Mouse (Mus musculus) liver, embryonic 12.5 days (tissue): ENCODE results near the gene Srgap2. TPM values are rescaled to one million over a fixed set of nuclear protein-coding genes. Genes with fewer than 3 reads are reported as not detected.

Experiments used
- ATAC-seq: fragments of 200-750 bp; cut with Nextera tagmentation; 2 replicates; pipeline ENCODE4 v1.8.0; 2017; ENCODE audit warnings: moderate number of reproducible peaks, mild to moderate bottlenecking, moderate library complexity
- H3K27ac ChIP-seq: fragments of 300-500 bp; sonication (generic); 2 replicates; pipeline ENCODE4 v1.5.1; 2016; ENCODE audit warnings: mild to moderate bottlenecking
- H3K27me3 ChIP-seq: fragments of 300-500 bp; sonication (generic); replicated peaks from 2 replicates; pipeline ENCODE4 v1.6.1; 2016; ENCODE audit warnings: mild to moderate bottlenecking, moderate library complexity
- H3K36me3 ChIP-seq: fragments of 300-500 bp; sonication (generic); 2 replicates; pipeline ENCODE4 v1.6.1; 2016; ENCODE audit warnings: mild to moderate bottlenecking, moderate library complexity
- H3K4me1 ChIP-seq: fragments of 300-500 bp; sonication (generic); 2 replicates; pipeline ENCODE4 v1.6.1; 2016
- H3K4me2 ChIP-seq: fragments of 300-500 bp; sonication (generic); 2 replicates; pipeline ENCODE4 v1.6.1; 2016; ENCODE audit warnings: mild to moderate bottlenecking, moderate library complexity
- H3K4me3 ChIP-seq: fragments of 300-500 bp; sonication (generic); 2 replicates; pipeline ENCODE4 v1.5.1; 2016; ENCODE audit warnings: mild to moderate bottlenecking, moderate library complexity
- H3K9ac ChIP-seq: fragments of 300-500 bp; sonication (generic); 2 replicates; pipeline ENCODE4 v1.6.1; 2016; ENCODE audit warnings: mild to moderate bottlenecking, moderate library complexity
- H3K9me3 ChIP-seq: fragments of 300-500 bp; sonication (generic); replicated peaks from 2 replicates; pipeline ENCODE4 v1.6.1; 2016; ENCODE audit warnings: mild to moderate bottlenecking, moderate library complexity
- WGBS: fragments of 180-500 bp; shearing (Covaris S2); methylation state at CpG from one replicate; pipeline ENCODE4 v1.1.7; 2016; ENCODE audit not compliant: insufficient replicate concordance; 5-methylcytosine and 5-hydroxymethylcytosine counted together
- polyA plus RNA-seq: library from polyadenylated mRNA; unstranded; fragments of >200 nt; fragmentation: Nextera tagmentation; extraction: Ambion mirVana; gene quantifications from 2 replicates; pipeline ENCODE4 v1.2.1, GENCODE M21; 2016

The Srgap2 gene
- polyA plus RNA-seq, 1 experiment from 2014 or later, result 5.8 TPM

DNA sequence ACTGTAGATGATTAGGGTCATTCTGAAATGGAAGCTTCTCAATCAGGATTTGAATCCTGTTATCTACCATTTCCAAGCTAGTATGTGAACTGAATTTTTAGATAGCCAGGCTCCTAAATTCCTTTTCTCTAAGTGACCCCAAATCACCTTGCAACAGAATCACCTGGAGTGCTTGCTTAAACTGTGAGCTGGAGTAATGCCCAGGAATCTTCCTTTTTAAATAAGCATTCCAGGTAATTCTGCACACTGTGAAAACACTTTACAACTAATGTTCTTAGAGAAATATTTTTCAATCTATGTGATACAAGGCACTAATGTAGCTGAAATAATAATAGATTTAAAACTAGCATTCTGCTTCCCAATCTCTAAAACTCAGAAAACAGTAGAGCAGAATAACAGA is 106.0 kb downstream of the Srgap2 start:
- Histone ChIP-seq H3K4me2 (no peak overlapping the region), H3K4me3 (no peak overlapping the region), H3K27me3 (no peaks in the 10 kb centered on the region), H3K36me3 (no peaks in the 10 kb centered on the region), H3K9ac (no peak overlapping the region), H3K27ac (no peak overlapping the region), H3K9me3 (no peaks in the 10 kb centered on the region), H3K4me1 (peaks cover 6% of the 10 kb centered on the region)
- ATAC-seq, result no peak

DNA sequence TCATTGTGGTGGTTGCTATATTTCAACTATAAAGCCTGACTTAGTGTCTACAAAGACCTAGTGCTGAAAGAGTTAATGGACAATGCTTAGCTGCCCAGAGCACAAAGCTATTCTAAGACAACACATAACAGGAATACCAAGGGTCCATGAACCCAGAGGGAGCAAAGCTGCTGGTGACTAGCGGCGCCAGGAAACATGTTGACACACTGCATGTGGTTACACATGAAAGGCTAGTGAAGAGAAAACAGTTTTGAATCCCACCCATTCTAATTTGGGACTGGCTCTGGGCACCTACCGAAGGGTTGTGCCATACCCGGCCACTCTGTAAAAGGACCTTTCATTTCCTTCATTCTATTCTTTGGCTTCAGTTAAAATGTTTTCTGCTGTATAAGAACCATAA is 106.5 kb downstream of the Srgap2 start:
- WGBS, result 81% methylated on average over 4 of the region's 4 CpGs
- H3K9me3 ChIP-seq, result no peaks in the 10 kb centered on the region
- no peak overlapping the region for H3K9ac ChIP-seq
- no peaks in the 10 kb centered on the region for H3K36me3 ChIP-seq
- peaks cover 6% of the 10 kb centered on the region for H3K4me1 ChIP-seq
- H3K4me3 ChIP-seq, result no peak overlapping the region
- no peak overlapping the region for H3K4me2 ChIP-seq
- ATAC-seq, result no peak
- H3K27ac ChIP-seq, result no peak overlapping the region
- H3K27me3 ChIP-seq, result no peaks in the 10 kb centered on the region

DNA sequence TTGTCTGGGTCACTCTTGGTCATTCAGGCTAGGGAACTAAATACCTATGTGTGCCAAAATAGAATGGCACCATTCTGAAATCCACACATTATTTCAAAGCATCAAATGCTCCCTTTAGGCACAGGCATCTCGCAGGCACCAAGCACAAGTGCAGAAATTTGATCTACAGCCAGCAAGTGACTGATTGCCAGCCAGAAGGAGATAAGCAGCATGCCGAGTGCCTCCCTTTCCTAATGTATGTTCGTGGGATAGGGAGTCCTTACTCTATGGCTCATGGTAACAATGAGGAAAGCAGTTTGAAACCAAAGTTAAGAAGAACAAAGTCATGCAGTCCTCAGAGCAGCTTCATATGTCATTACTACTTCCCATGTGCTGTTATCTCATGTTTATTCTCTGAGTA is 107.8 kb downstream of the Srgap2 start:
- Histone ChIP-seq H3K27me3 (no peaks in the 10 kb centered on the region), H3K36me3 (no peaks in the 10 kb centered on the region), H3K4me1 (peaks cover 6% of the 10 kb centered on the region), H3K9ac (no peak overlapping the region), H3K9me3 (no peaks in the 10 kb centered on the region), H3K4me3 (no peak overlapping the region), H3K4me2 (no peak overlapping the region), H3K27ac (no peak overlapping the region)
- 27% methylated on average over 3 of the region's 3 CpGs for WGBS
- ATAC-seq, result peak; percentile 66

DNA sequence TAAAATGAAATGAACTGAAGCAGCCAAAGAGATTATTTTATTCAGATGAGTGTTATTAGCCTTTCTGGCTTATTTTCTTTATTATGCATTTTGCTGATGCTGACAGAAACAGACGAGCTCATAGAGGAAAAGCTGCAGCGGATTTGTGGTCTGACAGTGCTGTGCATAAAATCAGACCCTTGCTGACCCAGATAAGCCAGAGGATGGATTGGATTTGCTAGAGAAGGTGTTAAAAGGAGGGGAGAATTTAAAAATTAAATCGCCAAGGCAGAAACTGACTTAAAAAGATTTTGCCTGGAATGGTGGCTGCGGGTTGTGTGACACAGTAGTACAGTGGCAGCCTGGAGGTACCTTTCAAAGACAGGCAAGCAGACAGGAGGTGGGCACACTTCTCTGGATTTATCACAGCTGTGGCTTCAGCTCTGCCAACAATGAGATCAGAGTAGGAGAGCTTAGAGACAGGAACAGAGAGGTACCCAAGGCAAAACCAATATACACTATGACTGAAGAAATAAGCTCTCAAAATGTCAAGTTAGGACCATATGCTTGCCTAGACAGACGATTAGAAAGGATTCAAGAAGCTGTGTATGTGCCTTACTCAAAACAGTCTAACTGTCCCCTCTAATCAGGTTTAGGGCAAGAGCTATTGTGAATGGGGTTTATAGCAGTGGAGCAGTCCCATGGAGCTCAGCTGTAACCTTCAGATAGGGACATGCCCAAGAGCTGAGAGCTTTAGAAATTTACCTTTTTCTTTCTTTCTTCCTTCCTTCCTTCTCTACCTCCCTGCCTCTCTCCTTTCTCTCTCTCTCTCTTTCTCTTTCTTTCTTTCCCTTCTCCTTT is 109.1 kb downstream of the Srgap2 start:
- no peak overlapping the region for H3K4me2 ChIP-seq
- H3K27ac ChIP-seq, result no peak overlapping the region
- H3K27me3 ChIP-seq, result no peaks in the 10 kb centered on the region
- peaks cover 6% of the 10 kb centered on the region for H3K4me1 ChIP-seq
- no peaks in the 10 kb centered on the region for H3K36me3 ChIP-seq
- no peak overlapping the region for H3K4me3 ChIP-seq
- H3K9me3 ChIP-seq, result no peaks in the 10 kb centered on the region
- WGBS, result 62% methylated on average over 5 of the region's 5 CpGs
- H3K9ac ChIP-seq, result no peak overlapping the region
- no peak for ATAC-seq

DNA sequence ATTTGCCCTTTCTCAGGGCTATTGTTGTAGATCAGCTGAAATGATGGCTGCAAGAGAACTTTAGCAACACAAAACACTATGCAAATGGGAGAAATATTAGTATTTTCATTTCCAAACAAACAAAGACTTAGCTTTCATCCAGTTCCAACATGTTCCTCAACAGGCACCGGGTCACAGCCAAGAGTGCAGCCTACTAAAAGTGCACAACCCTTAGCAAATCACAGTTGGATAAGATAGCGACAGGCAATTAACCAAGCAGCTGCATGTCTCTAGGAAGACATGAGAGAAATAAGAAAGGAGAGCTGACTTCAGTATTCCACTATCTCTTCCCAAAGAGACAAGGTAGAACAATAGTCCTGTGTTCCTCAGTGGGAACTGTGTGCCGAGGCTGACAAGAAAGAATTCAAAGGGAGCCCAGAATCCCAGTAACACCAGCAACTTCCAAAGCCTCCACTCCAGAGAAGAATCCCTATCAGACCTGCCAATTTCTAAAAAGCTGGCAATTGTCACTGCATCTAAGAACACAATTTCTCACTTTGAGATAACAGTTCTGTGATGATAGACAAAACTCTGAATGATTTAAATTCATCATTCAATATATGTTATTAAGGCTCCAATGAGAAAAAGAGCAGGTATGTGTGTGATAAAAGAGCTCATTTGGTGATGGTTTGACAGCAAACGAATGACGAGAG is 109.9 kb downstream of the Srgap2 start:
- H3K4me2 ChIP-seq, result no peak overlapping the region
- no peak overlapping the region for H3K27ac ChIP-seq
- no peaks in the 10 kb centered on the region for H3K27me3 ChIP-seq
- H3K4me1 ChIP-seq, result peaks cover 6% of the 10 kb centered on the region
- ATAC-seq, result no peak
- 68% methylated on average over 5 of the region's 5 CpGs for WGBS
- no peaks in the 10 kb centered on the region for H3K36me3 ChIP-seq
- no peaks in the 10 kb centered on the region for H3K9me3 ChIP-seq
- no peak overlapping the region for H3K4me3 ChIP-seq
- H3K9ac ChIP-seq, result no peak overlapping the region

DNA sequence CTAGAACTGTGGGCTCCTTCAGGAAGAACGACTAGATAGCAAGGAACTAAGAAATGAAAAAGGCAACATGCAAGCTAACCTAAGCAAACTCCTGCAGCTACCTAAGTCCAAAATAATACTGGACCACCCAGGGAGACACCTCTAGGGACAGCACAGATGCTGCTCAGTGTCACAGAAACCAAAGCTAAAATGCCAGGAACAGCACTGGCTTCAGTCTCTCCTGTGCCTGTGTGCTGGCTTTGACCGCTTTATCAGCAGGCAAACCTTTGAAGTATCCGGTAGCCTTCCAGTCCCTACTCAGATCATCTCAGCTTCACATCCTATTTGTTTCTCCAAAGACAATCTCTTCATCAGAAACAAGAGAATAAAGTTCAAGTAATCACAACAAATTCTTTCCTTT is 123.6 kb downstream of the Srgap2 start:
- no peaks in the 10 kb centered on the region for H3K27me3 ChIP-seq
- H3K9me3 ChIP-seq, result no peaks in the 10 kb centered on the region
- H3K27ac ChIP-seq, result no peak overlapping the region
- WGBS, result 64% methylated on average over 3 of the region's 3 CpGs
- H3K4me3 ChIP-seq, result no peak overlapping the region
- ATAC-seq, result no peak
- H3K4me2 ChIP-seq, result no peak overlapping the region
- no peaks in the 10 kb centered on the region for H3K4me1 ChIP-seq
- H3K9ac ChIP-seq, result no peak overlapping the region
- H3K36me3 ChIP-seq, result no peaks in the 10 kb centered on the region

DNA sequence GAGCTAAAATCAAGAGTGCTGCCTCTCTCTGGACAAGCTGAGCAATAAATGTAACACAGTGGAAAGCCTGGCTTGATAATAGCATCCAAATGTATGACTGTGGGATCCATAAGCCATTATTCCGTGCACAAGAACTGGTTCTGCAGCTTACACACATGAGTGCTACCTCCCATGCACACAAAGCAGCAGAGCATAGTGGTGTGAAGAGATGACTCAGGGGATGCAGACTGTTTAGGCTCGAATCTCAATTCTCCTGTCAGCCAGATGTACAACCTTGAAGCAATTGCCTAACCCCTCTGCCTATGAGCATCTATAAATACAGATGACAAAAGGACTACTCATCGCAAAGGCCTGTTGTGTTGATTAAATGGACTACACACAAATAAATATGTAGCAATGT is 126.3 kb downstream of the Srgap2 start:
- Histone ChIP-seq H3K27me3 (no peaks in the 10 kb centered on the region), H3K36me3 (no peaks in the 10 kb centered on the region), H3K27ac (no peak overlapping the region), H3K9me3 (no peaks in the 10 kb centered on the region), H3K4me2 (no peak overlapping the region), H3K4me3 (no peak overlapping the region), H3K9ac (no peak overlapping the region), H3K4me1 (no peaks in the 10 kb centered on the region)
- 77% methylated on average over 3 of the region's 3 CpGs for WGBS
- ATAC-seq, result no peak

DNA sequence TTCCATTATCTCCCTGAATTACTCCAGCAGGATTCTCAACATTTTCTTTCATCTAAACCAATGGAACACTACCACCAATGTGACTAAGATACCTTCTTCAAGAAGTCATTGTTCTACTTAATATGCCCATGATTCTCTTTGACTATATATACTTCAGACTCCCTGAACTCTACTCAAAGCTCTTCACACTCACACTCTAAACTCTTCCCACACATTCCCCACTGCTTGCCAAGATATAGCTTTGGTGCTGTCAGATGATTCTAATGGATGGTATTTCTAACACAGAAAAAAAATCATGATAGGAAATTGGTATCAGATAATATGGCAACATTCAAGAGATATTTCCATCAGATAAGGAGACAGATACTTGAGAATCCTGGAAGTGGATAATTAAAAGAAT is 129.0 kb downstream of the Srgap2 start:
- Histone ChIP-seq H3K27me3 (no peaks in the 10 kb centered on the region), H3K4me3 (no peak overlapping the region), H3K4me1 (no peaks in the 10 kb centered on the region), H3K4me2 (no peak overlapping the region), H3K9me3 (no peaks in the 10 kb centered on the region), H3K9ac (no peak overlapping the region), H3K27ac (no peak overlapping the region), H3K36me3 (no peaks in the 10 kb centered on the region)
- no peak for ATAC-seq

GRCm38 (mm10) chr1:131384406-131384805 is 142.7 kb downstream of the Srgap2 start:
- Histone ChIP-seq H3K27me3 (no peaks in the 10 kb centered on the region), H3K36me3 (no peaks in the 10 kb centered on the region), H3K27ac (peak overlapping the region; percentile 27; the same call in 1 of the 2 replicates), H3K4me2 (no peak overlapping the region), H3K4me1 (peaks cover 6% of the 10 kb centered on the region), H3K4me3 (no peak overlapping the region), H3K9me3 (no peaks in the 10 kb centered on the region), H3K9ac (no peak overlapping the region)
- ATAC-seq, result no peak
- WGBS, result 12% methylated on average over 3 of the region's 3 CpGs

DNA sequence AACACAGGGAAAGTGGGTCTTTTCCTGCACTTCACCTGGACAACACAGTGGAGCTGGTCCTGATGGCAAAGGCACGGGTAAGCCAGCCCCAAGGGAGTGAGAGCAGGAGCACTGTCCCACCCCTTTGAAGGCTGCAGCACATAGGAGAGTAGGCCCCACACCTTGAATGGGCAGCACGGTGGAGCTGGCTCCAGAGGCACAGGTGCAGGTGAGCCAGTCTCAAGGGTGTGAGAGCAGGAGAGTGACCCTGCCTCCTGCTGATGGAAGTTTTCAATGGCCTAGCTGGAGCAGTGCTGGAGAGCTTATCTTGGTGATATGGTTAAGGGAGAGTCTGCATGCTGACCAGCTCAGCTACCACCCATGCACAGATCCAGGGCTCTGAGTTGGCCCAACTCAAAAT is 145.0 kb downstream of the Srgap2 start:
- no peaks in the 10 kb centered on the region for H3K9me3 ChIP-seq
- H3K4me2 ChIP-seq, result no peak overlapping the region
- no peak overlapping the region for H3K9ac ChIP-seq
- 74% methylated on average over 2 of the region's 2 CpGs for WGBS
- no peak overlapping the region for H3K27ac ChIP-seq
- peaks cover 18% of the 10 kb centered on the region for H3K4me1 ChIP-seq
- no peak for ATAC-seq
- no peaks in the 10 kb centered on the region for H3K27me3 ChIP-seq
- H3K36me3 ChIP-seq, result peaks cover 11% of the 10 kb centered on the region
- no peak overlapping the region for H3K4me3 ChIP-seq

- Histone ChIP-seq H3K9me3 (no peaks in the 10 kb centered on the region), H3K36me3 (peaks cover 11% of the 10 kb centered on the region), H3K9ac (no peak overlapping the region), H3K27me3 (no peaks in the 10 kb centered on the region), H3K4me3 (no peak overlapping the region), H3K4me2 (no peak overlapping the region), H3K27ac (no peak overlapping the region), H3K4me1 (peaks cover 18% of the 10 kb centered on the region)
- 40% methylated on average over 1 of the region's 1 CpGs for WGBS
- no peak for ATAC-seq
Observed at GRCm38 (mm10) chr1:131380254-131380653, 146.9 kb downstream of the Srgap2 start.

DNA sequence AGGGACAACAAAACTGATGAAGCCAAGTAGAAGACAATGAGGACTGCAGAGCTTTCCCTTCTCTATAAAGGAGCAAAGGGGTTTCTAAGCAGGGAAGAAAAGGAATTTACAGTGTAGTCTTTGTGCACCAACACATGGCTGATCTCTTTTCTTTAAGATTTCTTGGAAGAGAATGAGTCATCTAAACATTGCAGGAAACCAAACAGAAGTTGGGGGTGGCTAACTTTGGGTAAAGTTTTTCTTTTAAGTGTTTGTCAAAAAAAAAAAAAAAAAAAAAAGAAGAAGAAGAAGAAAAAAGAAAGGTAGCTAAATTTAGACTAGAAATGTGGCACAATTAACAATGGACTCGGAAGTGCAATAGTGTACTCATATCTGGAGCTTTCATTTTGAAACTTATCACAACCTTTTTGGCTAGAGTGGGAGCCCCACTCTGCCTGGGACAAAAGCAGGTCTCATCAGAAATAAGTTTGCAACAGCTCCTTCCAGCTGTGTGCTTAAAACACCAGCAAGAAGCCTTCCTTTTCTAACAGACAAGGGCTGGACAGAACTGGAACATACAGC is 148.2 kb downstream of the Srgap2 start:
- H3K4me2 ChIP-seq, result no peak overlapping the region
- H3K4me1 ChIP-seq, result peaks cover 13% of the 10 kb centered on the region; the same call in 1 of the 2 replicates
- H3K27ac ChIP-seq, result peak overlapping the region; percentile 36; the same call in 1 of the 2 replicates
- no peak overlapping the region for H3K9ac ChIP-seq
- no peaks in the 10 kb centered on the region for H3K27me3 ChIP-seq
- ATAC-seq, result no peak
- H3K9me3 ChIP-seq, result no peaks in the 10 kb centered on the region
- H3K4me3 ChIP-seq, result no peak overlapping the region
- peaks cover 11% of the 10 kb centered on the region for H3K36me3 ChIP-seq
- WGBS, result 63% methylated on average over 1 of the region's 1 CpGs
